Mouse (Mus musculus) liver, embryonic 12.5 days (tissue): ENCODE measurements around the gene Endou. TPM values are rescaled to one million over a fixed set of nuclear protein-coding genes. Genes with fewer than 3 reads are reported as not detected.

Experiments
- ATAC-seq: fragments of 200-750 bp; cut with Nextera tagmentation; 2 replicates; pipeline ENCODE4 v1.8.0; 2017; ENCODE audit warnings: moderate number of reproducible peaks, mild to moderate bottlenecking, moderate library complexity
- H3K27ac ChIP-seq: fragments of 300-500 bp; sonication (generic); 2 replicates; pipeline ENCODE4 v1.5.1; 2016; ENCODE audit warnings: mild to moderate bottlenecking
- H3K27me3 ChIP-seq: fragments of 300-500 bp; sonication (generic); replicated peaks from 2 replicates; pipeline ENCODE4 v1.6.1; 2016; ENCODE audit warnings: mild to moderate bottlenecking, moderate library complexity
- H3K36me3 ChIP-seq: fragments of 300-500 bp; sonication (generic); 2 replicates; pipeline ENCODE4 v1.6.1; 2016; ENCODE audit warnings: mild to moderate bottlenecking, moderate library complexity
- H3K4me1 ChIP-seq: fragments of 300-500 bp; sonication (generic); 2 replicates; pipeline ENCODE4 v1.6.1; 2016
- H3K4me2 ChIP-seq: fragments of 300-500 bp; sonication (generic); 2 replicates; pipeline ENCODE4 v1.6.1; 2016; ENCODE audit warnings: mild to moderate bottlenecking, moderate library complexity
- H3K4me3 ChIP-seq: fragments of 300-500 bp; sonication (generic); 2 replicates; pipeline ENCODE4 v1.5.1; 2016; ENCODE audit warnings: mild to moderate bottlenecking, moderate library complexity
- H3K9ac ChIP-seq: fragments of 300-500 bp; sonication (generic); 2 replicates; pipeline ENCODE4 v1.6.1; 2016; ENCODE audit warnings: mild to moderate bottlenecking, moderate library complexity
- H3K9me3 ChIP-seq: fragments of 300-500 bp; sonication (generic); replicated peaks from 2 replicates; pipeline ENCODE4 v1.6.1; 2016; ENCODE audit warnings: mild to moderate bottlenecking, moderate library complexity
- WGBS: fragments of 180-500 bp; shearing (Covaris S2); methylation state at CpG from one replicate; pipeline ENCODE4 v1.1.7; 2016; ENCODE audit not compliant: insufficient replicate concordance; 5-methylcytosine and 5-hydroxymethylcytosine counted together
- polyA plus RNA-seq: library from polyadenylated mRNA; unstranded; fragments of >200 nt; fragmentation: Nextera tagmentation; extraction: Ambion mirVana; gene quantifications from 2 replicates; pipeline ENCODE4 v1.2.1, GENCODE M21; 2016

The Endou gene
- polyA plus RNA-seq, 1 experiment from 2014 or later, result not detected

GRCm38 (mm10) chr15:97743210-97743609 is 12.1 kb upstream of the Endou start:
- Histone ChIP-seq H3K27me3 (no peaks in the 10 kb centered on the region), H3K4me2 (no peak overlapping the region), H3K9me3 (no peaks in the 10 kb centered on the region), H3K4me3 (no peak overlapping the region), H3K9ac (no peak overlapping the region), H3K36me3 (peaks cover 5% of the 10 kb centered on the region; the same call in 1 of the 2 replicates), H3K27ac (no peak overlapping the region), H3K4me1 (peaks cover 65% of the 10 kb centered on the region)
- no peak for ATAC-seq
- 80% methylated on average over 5 of the region's 5 CpGs for WGBS

- peaks cover 5% of the 10 kb centered on the region; the same call in 1 of the 2 replicates for H3K36me3 ChIP-seq
- H3K9me3 ChIP-seq, result no peaks in the 10 kb centered on the region
- H3K4me1 ChIP-seq, result peaks cover 59% of the 10 kb centered on the region
- ATAC-seq, result no peak
- H3K4me2 ChIP-seq, result no peak overlapping the region
- no peak overlapping the region for H3K9ac ChIP-seq
- WGBS, result 50% methylated on average over 4 of the region's 4 CpGs
- H3K27me3 ChIP-seq, result no peaks in the 10 kb centered on the region
- no peak overlapping the region for H3K27ac ChIP-seq
- no peak overlapping the region for H3K4me3 ChIP-seq
Measured at GRCm38 (mm10) chr15:97742600-97742999, 11.5 kb upstream of the Endou start.

DNA sequence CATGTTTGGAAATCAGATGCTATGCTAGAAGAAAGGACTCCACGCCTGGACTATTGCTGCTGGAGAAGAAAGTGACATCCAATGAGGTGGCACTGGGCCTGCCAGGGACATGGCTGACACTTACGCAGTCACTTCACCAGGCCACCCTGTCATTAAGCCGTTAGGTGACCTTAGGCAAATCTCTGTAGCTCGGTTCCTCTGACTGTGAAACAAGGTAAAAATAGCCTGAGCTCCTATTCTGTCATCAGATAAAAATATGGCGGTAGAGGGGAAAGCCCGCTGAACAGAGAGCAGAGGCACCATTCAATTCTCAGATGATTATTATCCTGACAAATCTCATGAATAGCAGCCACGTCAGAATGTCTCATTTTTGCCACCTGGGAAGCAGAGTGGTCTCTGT is 10.9 kb upstream of the Endou start:
- no peak for ATAC-seq
- Histone ChIP-seq H3K9me3 (no peaks in the 10 kb centered on the region), H3K4me1 (peaks cover 57% of the 10 kb centered on the region), H3K9ac (no peak overlapping the region), H3K27ac (no peak overlapping the region), H3K4me3 (no peak overlapping the region), H3K27me3 (no peaks in the 10 kb centered on the region), H3K4me2 (no peak overlapping the region), H3K36me3 (peaks cover 3% of the 10 kb centered on the region; the same call in 1 of the 2 replicates)
- 44% methylated on average over 7 of the region's 7 CpGs for WGBS

DNA sequence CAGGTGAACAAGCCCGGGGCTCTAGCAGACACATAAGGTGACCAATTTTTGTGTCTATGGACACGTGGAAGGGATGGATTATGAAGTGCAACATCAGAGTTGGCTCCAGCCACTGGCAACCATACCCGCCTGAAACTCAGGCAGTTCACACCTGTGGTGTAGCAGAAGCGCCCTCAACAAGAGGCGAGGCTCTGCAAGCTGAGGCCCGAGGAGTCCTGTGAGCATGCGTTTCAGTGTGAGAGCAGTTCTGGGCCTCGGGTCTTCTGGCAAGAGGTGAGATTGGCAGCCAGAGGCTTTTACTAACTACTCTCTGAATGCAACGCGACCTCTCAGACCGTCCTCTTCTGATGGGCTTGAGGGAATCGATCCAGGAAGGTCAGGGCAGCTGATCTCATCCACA is 10.5 kb upstream of the Endou start:
- no peaks in the 10 kb centered on the region for H3K36me3 ChIP-seq
- no peak overlapping the region for H3K27ac ChIP-seq
- WGBS, result 77% methylated on average over 12 of the region's 12 CpGs
- ATAC-seq, result no peak
- peaks cover 53% of the 10 kb centered on the region for H3K4me1 ChIP-seq
- no peak overlapping the region for H3K9ac ChIP-seq
- no peaks in the 10 kb centered on the region for H3K9me3 ChIP-seq
- H3K27me3 ChIP-seq, result no peaks in the 10 kb centered on the region
- no peak overlapping the region for H3K4me2 ChIP-seq
- no peak overlapping the region for H3K4me3 ChIP-seq

GRCm38 (mm10) chr15:97740283-97740732 is 9.2 kb upstream of the Endou start:
- H3K9me3 ChIP-seq, result no peaks in the 10 kb centered on the region
- no peak overlapping the region for H3K27ac ChIP-seq
- no peak overlapping the region for H3K9ac ChIP-seq
- peaks cover 41% of the 10 kb centered on the region for H3K4me1 ChIP-seq
- no peak for ATAC-seq
- no peaks in the 10 kb centered on the region for H3K36me3 ChIP-seq
- H3K27me3 ChIP-seq, result no peaks in the 10 kb centered on the region
- 86% methylated on average over 9 of the region's 9 CpGs for WGBS
- no peak overlapping the region for H3K4me2 ChIP-seq
- H3K4me3 ChIP-seq, result no peak overlapping the region

DNA sequence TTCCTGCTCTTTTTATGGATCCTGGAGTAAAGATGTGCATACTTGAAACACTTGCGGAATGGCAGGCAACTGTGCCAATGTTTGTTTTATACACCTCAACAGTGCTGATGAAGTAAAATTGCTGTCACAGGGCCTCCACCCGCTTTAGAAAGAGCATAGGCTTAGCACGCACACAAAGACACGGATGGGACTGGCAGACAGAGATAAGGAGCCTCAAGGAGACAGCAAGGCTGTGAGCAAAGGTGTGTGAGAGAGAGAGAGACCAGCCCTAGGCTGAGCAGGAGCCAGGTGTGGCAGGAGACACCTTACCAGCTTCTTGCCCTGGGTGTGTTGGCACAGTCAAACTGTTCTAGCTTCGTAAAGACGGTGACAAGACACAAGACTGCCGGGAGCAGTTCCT is 7.8 kb upstream of the Endou start:
- WGBS, result 54% methylated on average over 7 of the region's 7 CpGs
- Histone ChIP-seq H3K27ac (no peak overlapping the region), H3K4me2 (no peak overlapping the region), H3K9me3 (no peaks in the 10 kb centered on the region), H3K4me1 (peaks cover 28% of the 10 kb centered on the region), H3K27me3 (no peaks in the 10 kb centered on the region), H3K4me3 (no peak overlapping the region), H3K9ac (no peak overlapping the region), H3K36me3 (no peaks in the 10 kb centered on the region)
- peak; percentile 87 for ATAC-seq

DNA sequence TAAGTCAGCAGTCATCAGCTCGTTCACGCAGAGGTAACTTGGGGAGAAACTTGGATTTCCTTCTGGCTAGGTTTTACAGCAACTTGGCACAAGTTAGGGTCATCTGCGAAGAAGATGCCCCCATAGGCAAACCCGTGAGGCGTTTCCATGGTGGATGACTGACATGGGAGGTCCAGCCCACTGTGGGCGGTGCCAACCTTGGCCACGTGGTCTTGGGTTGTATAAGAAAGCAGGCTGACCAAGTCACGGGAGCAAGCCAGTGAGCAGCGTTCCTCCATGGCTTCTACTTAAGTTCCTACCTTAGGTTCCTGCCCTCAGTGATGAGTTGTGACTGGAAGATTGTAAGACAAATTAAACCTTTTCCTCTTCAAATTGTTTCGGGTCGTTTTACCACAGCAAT is 849 bp upstream of the Endou start:
- Histone ChIP-seq H3K27ac (no peak overlapping the region), H3K4me2 (no peak overlapping the region), H3K27me3 (peaks cover 17% of the 10 kb centered on the region), H3K9me3 (peaks cover 6% of the 10 kb centered on the region), H3K9ac (no peak overlapping the region), H3K36me3 (no peaks in the 10 kb centered on the region), H3K4me1 (no peaks in the 10 kb centered on the region), H3K4me3 (no peak overlapping the region)
- ATAC-seq, result no peak
- 64% methylated on average over 11 of the region's 11 CpGs for WGBS

DNA sequence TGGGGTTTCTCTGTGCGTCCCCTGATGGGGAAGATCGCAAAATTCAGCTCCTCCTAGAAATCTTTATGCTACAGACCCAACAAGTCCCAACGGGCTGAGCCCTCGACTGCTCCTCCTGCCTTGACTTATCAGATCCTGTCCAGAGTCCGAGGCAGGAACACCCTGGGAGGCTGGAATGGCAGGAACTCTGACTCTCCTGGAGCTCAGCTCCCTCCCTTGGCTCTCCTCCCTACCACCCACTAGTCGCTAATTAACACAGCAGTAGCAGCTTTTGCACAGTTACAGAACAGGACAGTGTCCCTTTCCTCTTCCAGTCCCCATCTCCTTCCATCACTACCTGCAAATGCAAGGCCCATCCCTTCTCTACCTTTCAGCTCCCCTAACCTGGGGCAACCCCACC is 774 bp downstream of the Endou start:
- Histone ChIP-seq H3K27ac (no peak overlapping the region), H3K36me3 (no peaks in the 10 kb centered on the region), H3K4me1 (no peaks in the 10 kb centered on the region), H3K4me2 (no peak overlapping the region), H3K4me3 (no peak overlapping the region), H3K9me3 (peaks cover 6% of the 10 kb centered on the region), H3K9ac (no peak overlapping the region), H3K27me3 (peaks cover 24% of the 10 kb centered on the region)
- WGBS, result 35% methylated on average over 6 of the region's 6 CpGs
- ATAC-seq, result no peak

DNA sequence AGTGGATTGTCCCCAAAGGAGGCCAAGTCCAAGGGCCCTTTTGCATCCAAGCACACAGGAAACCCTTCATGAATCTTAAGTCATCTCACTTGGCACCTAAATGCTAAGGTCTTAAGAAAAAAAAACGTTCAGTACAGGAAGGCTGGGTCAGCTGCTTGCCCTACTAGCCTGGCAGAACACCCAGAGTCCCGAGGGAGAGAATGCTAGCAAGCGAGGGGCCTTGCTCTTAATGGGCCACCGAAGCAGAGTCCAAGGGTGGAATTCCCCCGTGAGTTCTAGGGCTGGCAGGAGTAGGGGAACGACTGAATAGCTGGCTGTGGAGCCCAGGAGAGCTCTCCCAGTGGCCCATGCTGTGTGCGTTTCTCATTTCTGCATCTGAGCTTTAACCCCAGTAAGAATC is 2.3 kb downstream of the Endou start:
- no peak for ATAC-seq
- no peak overlapping the region for H3K9ac ChIP-seq
- no peaks in the 10 kb centered on the region for H3K4me1 ChIP-seq
- no peak overlapping the region for H3K4me3 ChIP-seq
- no peak overlapping the region for H3K27ac ChIP-seq
- 47% methylated on average over 7 of the region's 7 CpGs for WGBS
- peaks cover 5% of the 10 kb centered on the region for H3K9me3 ChIP-seq
- H3K27me3 ChIP-seq, result peaks cover 24% of the 10 kb centered on the region
- no peaks in the 10 kb centered on the region for H3K36me3 ChIP-seq
- no peak overlapping the region for H3K4me2 ChIP-seq

GRCm38 (mm10) chr15:97728394-97728793 is 2.7 kb downstream of the Endou start:
- Histone ChIP-seq H3K4me2 (no peak overlapping the region), H3K4me3 (no peak overlapping the region), H3K27me3 (peaks cover 24% of the 10 kb centered on the region), H3K9ac (no peak overlapping the region), H3K36me3 (no peaks in the 10 kb centered on the region), H3K4me1 (no peaks in the 10 kb centered on the region), H3K27ac (no peak overlapping the region), H3K9me3 (0 out of 2 replicates have a peak, but pooled peaks cover 1% of the 10 kb centered on the region)
- WGBS, result 73% methylated on average over 11 of the region's 11 CpGs
- no peak for ATAC-seq

DNA sequence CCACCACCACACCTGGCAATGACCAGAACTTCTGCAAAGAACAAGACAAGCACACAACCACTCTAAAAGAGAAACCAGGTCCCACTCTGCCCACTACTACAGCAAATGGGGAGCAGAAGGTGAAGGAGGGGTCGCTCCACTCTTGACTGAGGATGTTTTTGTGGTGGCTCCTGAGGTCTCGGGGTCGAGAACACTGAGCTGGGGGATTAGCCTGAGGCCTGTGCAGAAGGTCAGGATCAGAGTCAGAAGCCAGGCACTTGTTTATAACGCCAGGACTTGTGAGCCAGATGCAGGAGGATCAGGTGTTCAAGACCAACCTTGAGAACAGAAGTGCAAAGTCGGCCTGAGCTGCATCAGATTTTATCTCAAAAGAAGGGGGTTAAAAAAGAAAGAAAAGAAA is 3.6 kb downstream of the Endou start:
- Histone ChIP-seq H3K4me2 (no peak overlapping the region), H3K27ac (no peak overlapping the region), H3K9ac (no peak overlapping the region), H3K36me3 (no peaks in the 10 kb centered on the region), H3K4me1 (no peaks in the 10 kb centered on the region), H3K9me3 (no peaks in the 10 kb centered on the region), H3K4me3 (no peak overlapping the region), H3K27me3 (peaks cover 24% of the 10 kb centered on the region)
- 55% methylated on average over 5 of the region's 5 CpGs for WGBS
- no peak for ATAC-seq

GRCm38 (mm10) chr15:97727048-97727447 is 4.1 kb downstream of the Endou start:
- no peaks in the 10 kb centered on the region for H3K4me1 ChIP-seq
- WGBS, result 52% methylated on average over 8 of the region's 8 CpGs
- no peaks in the 10 kb centered on the region for H3K9me3 ChIP-seq
- no peak overlapping the region for H3K9ac ChIP-seq
- no peak overlapping the region for H3K4me2 ChIP-seq
- ATAC-seq, result no peak
- no peaks in the 10 kb centered on the region for H3K36me3 ChIP-seq
- peaks cover 24% of the 10 kb centered on the region for H3K27me3 ChIP-seq
- H3K27ac ChIP-seq, result no peak overlapping the region
- no peak overlapping the region for H3K4me3 ChIP-seq

DNA sequence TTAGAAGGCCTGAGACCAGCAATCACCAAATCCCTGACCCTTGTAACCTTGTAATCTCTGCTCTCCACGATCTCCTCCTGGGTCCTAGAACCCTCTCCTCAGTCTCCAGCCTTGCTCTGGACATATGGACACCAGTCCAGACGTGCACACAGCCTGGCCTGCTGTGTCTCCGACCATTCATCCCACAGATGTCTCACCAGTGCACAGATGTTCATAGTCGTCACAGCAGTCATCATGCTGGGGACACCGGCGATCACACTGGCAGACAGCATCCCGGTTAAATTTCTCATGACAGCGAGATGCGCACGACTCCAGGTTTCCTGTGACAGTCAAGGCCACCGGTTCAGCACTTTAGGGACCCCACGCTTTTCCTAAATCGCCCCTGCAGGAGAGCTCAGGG is 4.8 kb downstream of the Endou start:
- ATAC-seq, result no peak
- no peaks in the 10 kb centered on the region for H3K36me3 ChIP-seq
- 74% methylated on average over 13 of the region's 13 CpGs for WGBS
- no peak overlapping the region for H3K4me2 ChIP-seq
- H3K9me3 ChIP-seq, result no peaks in the 10 kb centered on the region
- peaks cover 24% of the 10 kb centered on the region for H3K27me3 ChIP-seq
- no peak overlapping the region for H3K27ac ChIP-seq
- H3K4me3 ChIP-seq, result no peak overlapping the region
- no peak overlapping the region for H3K9ac ChIP-seq
- no peaks in the 10 kb centered on the region for H3K4me1 ChIP-seq
